Mouse (Mus musculus): ENCODE measurements around the gene C130050O18Rik. TPM values are rescaled to one million over a fixed set of nuclear protein-coding genes. Genes with fewer than 3 reads are reported as not detected.

C130050O18Rik gene
- total RNA-seq, 1 experiment = 0.49 TPM

DNA sequence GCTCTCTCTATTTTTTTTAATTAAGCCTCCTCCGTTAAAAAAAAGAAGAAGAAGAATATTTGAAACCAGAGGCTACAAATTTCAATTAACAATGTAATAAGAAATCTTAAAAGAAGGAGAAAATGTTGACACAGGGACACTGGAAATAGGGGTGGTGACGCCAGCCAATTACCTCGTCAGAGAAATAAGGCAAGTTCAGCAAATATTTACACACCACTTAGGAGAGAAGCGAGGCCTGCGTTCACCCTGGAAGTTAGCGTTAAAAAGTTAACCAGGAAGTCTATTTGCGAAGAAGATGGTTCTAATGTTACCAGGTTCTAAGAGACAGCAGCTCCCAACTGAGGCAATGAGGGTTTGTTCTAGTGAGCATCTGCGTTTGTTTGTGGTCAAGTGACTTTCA is 52.2 kb downstream of the C130050O18Rik start:
- no peak overlapping the region for H3K4me3 ChIP-seq (ENCODE audit: insufficient read depth in 1 of 2, low read depth in 1 of 2, low read length in 2 of 2, poor library complexity in 1 of 2, severe bottlenecking in 1 of 2)
- TF ChIP-seq HCFC1 (IDR thresholded peaks at IDR 0.05; ENCODE audit: borderline replicate concordance, insufficient read depth, low read length) = no peak
- no peak for TF ChIP-seq CHD2 (IDR thresholded peaks at IDR 0.05; ENCODE audit: low read depth, low read length)
- no peak for TF ChIP-seq MAFK (IDR thresholded peaks at IDR 0.05; ENCODE audit: insufficient read depth, low read depth, low read length)
- no peak for TF ChIP-seq ZNF384 (IDR thresholded peaks at IDR 0.05; ENCODE audit: low read depth, low read length)
- TF ChIP-seq ZC3H11A (IDR thresholded peaks at IDR 0.05; ENCODE audit: borderline replicate concordance, low read depth, low read length) = no peak
- H3K9ac ChIP-seq (ENCODE audit: insufficient read depth, low read depth, low read length, poor library complexity, severe bottlenecking) = no peak overlapping the region
- no peak overlapping the region for H3K27ac ChIP-seq (ENCODE audit: insufficient read depth, low read depth, low read length, poor library complexity, severe bottlenecking)
- in situ Hi-C loops (cut with MboI; ENCODE audit: low sequenced_read_pairs in 2 of 2, unreplicated experiment in 2 of 2) = no loop called here
- peaks cover 21% of the 10 kb centered on the region for H3K36me3 ChIP-seq (ENCODE audit: control insufficient read depth, insufficient read depth, low read length, poor library complexity, severe bottlenecking)
- H3K9me3 ChIP-seq (ENCODE audit: control insufficient read depth, insufficient read depth, low read depth, low read length) = no peaks in the 10 kb centered on the region
- H3K4me1 ChIP-seq (ENCODE audit: control insufficient read depth in 2 of 2, insufficient read depth in 2 of 2, low read length in 2 of 2, poor library complexity in 1 of 2) = no peaks in the 10 kb centered on the region
- DNase-seq (ENCODE audit: low read depth, low spot score) = no peak

GRCm38 (mm10) chr5:139459938-139460337 is 54.9 kb downstream of the C130050O18Rik start:
- in situ Hi-C loops (cut with MboI; ENCODE audit: low sequenced_read_pairs in 2 of 2, unreplicated experiment in 2 of 2) = no loop called here
- peak overlapping the region; percentile 81 to 86 for H3K4me3 ChIP-seq (ENCODE audit: insufficient read depth in 1 of 2, low read depth in 1 of 2, low read length in 2 of 2, poor library complexity in 1 of 2, severe bottlenecking in 1 of 2)
- no peak for TF ChIP-seq ZC3H11A (IDR thresholded peaks at IDR 0.05; ENCODE audit: borderline replicate concordance, low read depth, low read length)
- no peak for TF ChIP-seq HCFC1 (IDR thresholded peaks at IDR 0.05; ENCODE audit: borderline replicate concordance, insufficient read depth, low read length)
- TF ChIP-seq MAFK (IDR thresholded peaks at IDR 0.05; ENCODE audit: insufficient read depth, low read depth, low read length) = no peak
- TF ChIP-seq CHD2 (IDR thresholded peaks at IDR 0.05; ENCODE audit: low read depth, low read length) = no peak
- no peak for TF ChIP-seq ZNF384 (IDR thresholded peaks at IDR 0.05; ENCODE audit: low read depth, low read length)

DNA sequence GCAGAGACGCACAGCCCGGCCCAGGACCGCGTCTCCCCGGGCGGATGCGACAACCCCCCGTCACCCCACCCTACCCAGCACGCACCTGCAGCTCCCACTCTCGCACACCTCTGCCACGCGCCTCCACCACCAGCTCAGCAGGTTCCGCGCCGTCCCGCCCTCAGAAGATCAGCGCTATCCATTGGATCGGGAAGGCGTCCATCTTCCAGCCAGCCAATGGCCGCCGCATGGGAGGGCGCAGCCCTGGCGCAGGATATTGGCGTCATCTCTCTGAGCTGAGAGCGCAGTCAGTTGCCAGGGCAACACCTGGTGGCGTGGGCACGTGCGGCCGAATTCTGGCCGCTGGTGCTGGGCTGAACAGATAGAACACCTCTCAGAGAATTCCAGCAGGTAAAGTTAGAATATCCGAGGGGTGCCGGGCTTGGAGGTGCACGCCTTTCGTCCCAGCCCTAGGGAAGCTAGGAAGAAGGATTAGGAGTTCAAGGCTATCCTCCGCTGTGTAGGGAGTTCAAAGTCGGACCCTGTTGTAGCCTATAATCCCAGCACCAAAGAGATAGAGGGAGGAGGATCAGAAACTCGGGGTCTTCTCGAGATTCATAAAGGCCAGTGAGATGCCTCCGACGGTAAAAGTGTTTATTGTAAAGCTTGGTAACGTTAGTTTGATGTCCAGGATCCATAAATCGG is 55.4 kb downstream of the C130050O18Rik start, which contains the start of gene 3110082I17Rik:
Gene 3110082I17Rik (minus strand): TSS at position 144 of the 684 bp plus-strand sequence.
- TF ChIP-seq HCFC1 (IDR thresholded peaks at IDR 0.05; ENCODE audit: borderline replicate concordance, insufficient read depth, low read length) (peak; percentile 80; the same call in 1 of the 2 replicates), MAFK (IDR thresholded peaks at IDR 0.05; ENCODE audit: insufficient read depth, low read depth, low read length) (peak; percentile 57; the same call in 1 of the 2 replicates), CHD2 (IDR thresholded peaks at IDR 0.05; ENCODE audit: low read depth, low read length) (peak; percentile 96), ZNF384 (IDR thresholded peaks at IDR 0.05; ENCODE audit: low read depth, low read length) (no peak), ZC3H11A (IDR thresholded peaks at IDR 0.05; ENCODE audit: borderline replicate concordance, low read depth, low read length) (no peak)
- Histone ChIP-seq H3K4me3 (ENCODE audit: insufficient read depth in 1 of 2, low read depth in 1 of 2, low read length in 2 of 2, poor library complexity in 1 of 2, severe bottlenecking in 1 of 2) (peak within 1 kb of the TSS; percentile 81 to 86), H3K27ac (ENCODE audit: insufficient read depth, low read depth, low read length, poor library complexity, severe bottlenecking) (no peak within 1 kb of the TSS), H3K4me1 (ENCODE audit: control insufficient read depth in 2 of 2, insufficient read depth in 2 of 2, low read length in 2 of 2, poor library complexity in 1 of 2) (no peaks in the 10 kb centered on the region), H3K9ac (ENCODE audit: insufficient read depth, low read depth, low read length, poor library complexity, severe bottlenecking) (peak within 1 kb of the TSS; percentile 87), H3K9me3 (ENCODE audit: control insufficient read depth, insufficient read depth, low read depth, low read length) (no peaks in the 10 kb centered on the region), H3K36me3 (ENCODE audit: control insufficient read depth, insufficient read depth, low read length, poor library complexity, severe bottlenecking) (peaks cover 6% of the 10 kb centered on the region; the same call in 1 of the 2 replicates)
- in situ Hi-C loops (cut with MboI; ENCODE audit: low sequenced_read_pairs in 2 of 2, unreplicated experiment in 2 of 2) = no loop called here
- DNase-seq (ENCODE audit: low read depth, low spot score) = peak; percentile 96

More at GRCm38 (mm10) chr5:139459938-139460337, 54.9 kb downstream of the C130050O18Rik start:
- no peaks in the 10 kb centered on the region for H3K9me3 ChIP-seq (ENCODE audit: control insufficient read depth, insufficient read depth, low read depth, low read length)
- no peak overlapping the region for H3K27ac ChIP-seq (ENCODE audit: insufficient read depth, low read depth, low read length, poor library complexity, severe bottlenecking)
- H3K4me1 ChIP-seq (ENCODE audit: control insufficient read depth in 2 of 2, insufficient read depth in 2 of 2, low read length in 2 of 2, poor library complexity in 1 of 2) = no peaks in the 10 kb centered on the region
- peak overlapping the region; percentile 87 for H3K9ac ChIP-seq (ENCODE audit: insufficient read depth, low read depth, low read length, poor library complexity, severe bottlenecking)
- no peak for DNase-seq (ENCODE audit: low read depth, low spot score)
- peaks cover 11% of the 10 kb centered on the region for H3K36me3 ChIP-seq (ENCODE audit: control insufficient read depth, insufficient read depth, low read length, poor library complexity, severe bottlenecking)

GRCm38 (mm10) chr5:139464874-139465273 is 59.8 kb downstream of the C130050O18Rik start:
- in situ Hi-C loops (cut with MboI; ENCODE audit: low sequenced_read_pairs in 2 of 2, unreplicated experiment in 2 of 2) = no loop called here
- Histone ChIP-seq H3K27ac (ENCODE audit: insufficient read depth, low read depth, low read length, poor library complexity, severe bottlenecking) (no peak overlapping the region), H3K36me3 (ENCODE audit: control insufficient read depth, insufficient read depth, low read length, poor library complexity, severe bottlenecking) (no peaks in the 10 kb centered on the region), H3K4me3 (ENCODE audit: insufficient read depth in 1 of 2, low read depth in 1 of 2, low read length in 2 of 2, poor library complexity in 1 of 2, severe bottlenecking in 1 of 2) (no peak overlapping the region), H3K9ac (ENCODE audit: insufficient read depth, low read depth, low read length, poor library complexity, severe bottlenecking) (no peak overlapping the region), H3K9me3 (ENCODE audit: control insufficient read depth, insufficient read depth, low read depth, low read length) (no peaks in the 10 kb centered on the region), H3K4me1 (ENCODE audit: control insufficient read depth in 2 of 2, insufficient read depth in 2 of 2, low read length in 2 of 2, poor library complexity in 1 of 2) (no peaks in the 10 kb centered on the region)
- no peak for DNase-seq (ENCODE audit: low read depth, low spot score)
- TF ChIP-seq ZC3H11A (IDR thresholded peaks at IDR 0.05; ENCODE audit: borderline replicate concordance, low read depth, low read length) (no peak), MAFK (IDR thresholded peaks at IDR 0.05; ENCODE audit: insufficient read depth, low read depth, low read length) (no peak), ZNF384 (IDR thresholded peaks at IDR 0.05; ENCODE audit: low read depth, low read length) (no peak), HCFC1 (IDR thresholded peaks at IDR 0.05; ENCODE audit: borderline replicate concordance, insufficient read depth, low read length) (no peak), CHD2 (IDR thresholded peaks at IDR 0.05; ENCODE audit: low read depth, low read length) (no peak)

Other genes with a start within 250 kb of the C130050O18Rik start
- gene Sun1, start 204.6 kb upstream of the C130050O18Rik start, total RNA-seq (2012; rRNA removed) = 183 and 289 TPM in 2 replicates
- gene Get4, start 153.0 kb upstream of the C130050O18Rik start, total RNA-seq (2012; rRNA removed) = 140 and 149 TPM in 2 replicates
- gene Adap1, start 79.7 kb upstream of the C130050O18Rik start, total RNA-seq (2012; rRNA removed) = 65.0 and 72.4 TPM in 2 replicates
- 19.1 and 26.6 TPM in 2 replicates for gene Cox19, start 53.9 kb upstream of the C130050O18Rik start, total RNA-seq (2012; rRNA removed)
- not detected in 2 replicates for gene Cyp2w1, start 52.7 kb upstream of the C130050O18Rik start, total RNA-seq (2012; rRNA removed)
- gene Gpr146, start 27.6 kb upstream of the C130050O18Rik start, total RNA-seq (2012; rRNA removed) = 1.1 and 1.3 TPM in 2 replicates
- gene Gper1, start 17.9 kb downstream of the C130050O18Rik start, total RNA-seq (2012; rRNA removed) = 0.27 and 1.0 TPM in 2 replicates
- 29.5 and 32.6 TPM in 2 replicates for gene 3110082I17Rik, start 55.2 kb downstream of the C130050O18Rik start, total RNA-seq (2012; rRNA removed)
- 9.6 and 17.4 TPM in 2 replicates for gene Zfand2a, start 79.3 kb downstream of the C130050O18Rik start, total RNA-seq (2012; rRNA removed)
- gene Uncx, start 138.2 kb downstream of the C130050O18Rik start, total RNA-seq (2012; rRNA removed) = 0.16 TPM in 1 of 2 replicates, not detected in the other